In the genomic region with DNA sequence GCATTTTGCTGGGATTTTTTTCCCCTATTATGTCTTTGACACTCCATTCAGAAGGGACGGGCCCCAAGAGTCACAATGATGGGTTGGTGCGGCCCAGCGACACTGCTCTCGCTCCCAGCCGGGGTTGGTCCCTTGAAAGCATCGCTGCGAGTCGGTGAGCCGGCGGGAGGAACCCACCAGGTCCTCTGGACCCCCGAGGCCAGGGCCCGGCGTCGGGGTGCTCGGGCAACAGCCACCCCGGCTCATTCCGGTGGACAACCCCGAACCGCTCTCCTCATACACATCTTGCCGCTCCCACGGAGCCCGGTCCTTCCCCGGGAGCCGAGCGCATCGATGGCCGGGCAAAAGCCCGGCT, we compare ENCODE assay signal across 7 mouse cellular contexts. TPM values are rescaled to one million over a fixed set of nuclear protein-coding genes. Genes with fewer than 3 reads are reported as not detected.
A peak's percentile ranks its signal among the peaks of the same experiment; 100 is the strongest.
DNase-seq lines count a peak whose midpoint lies in the region; ATAC-seq and TF ChIP-seq lines count a peak whose summit lies in the region.

No protein-coding gene starts in this region.

- no peak for TF ChIP-seq CTCF in olfactory bulb, adult 2 months (IDR thresholded peaks at IDR 0.05; ENCODE audit: insufficient read depth, low read depth, low read length)

- H3K27ac ChIP-seq in lung, embryonic 15.5 days = peak overlapping the region; percentile 92
- H3K27ac ChIP-seq in forebrain, embryonic 10.5 days = peak overlapping the region; percentile 99
- peak overlapping the region; percentile 99 for H3K27ac ChIP-seq in limb, embryonic 10.5 days
- peak overlapping the region; percentile 100 for H3K27ac ChIP-seq in olfactory bulb, adult 2 months (ENCODE audit: insufficient read depth, low read depth, low read length)

- no peak for DNase-seq in lung, postnatal 14 days
- DNase-seq in forebrain, embryonic 10.5 days (ENCODE audit: extremely low spot score, low spot score) = no peak
- no peak for DNase-seq in limb, embryonic 10.5 days (ENCODE audit: low spot score)
- no peak for DNase-seq in adrenal gland, postnatal 36 days
- no peak for DNase-seq in B cell, adult 2 months

- no peak for TF ChIP-seq POLR2A in olfactory bulb, adult 2 months (IDR thresholded peaks at IDR 0.05; ENCODE audit: insufficient read depth, low read depth, low read length)

- H3K4me2 ChIP-seq in lung, embryonic 15.5 days = peak overlapping the region; percentile 70

- H3K4me1 ChIP-seq in lung, embryonic 15.5 days = peaks cover 15% of the 10 kb centered on the region
- H3K4me1 ChIP-seq in forebrain, embryonic 10.5 days = peaks cover 33% of the 10 kb centered on the region
- H3K4me1 ChIP-seq in limb, embryonic 10.5 days = peaks cover 13% of the 10 kb centered on the region
- H3K4me1 ChIP-seq in olfactory bulb, adult 2 months (ENCODE audit: control insufficient read depth, insufficient read depth, low read length) = peaks cover 3% of the 10 kb centered on the region; the same call in 1 of the 2 replicates

- peak; percentile 33; the same call in 1 of the 2 replicates for ATAC-seq in lung, embryonic 15.5 days (ENCODE audit: borderline replicate concordance, extremely low read depth, low FRiP score, low TSS enrichment)

- H3K9me3 ChIP-seq in lung, embryonic 15.5 days = no peaks in the 10 kb centered on the region
- H3K9me3 ChIP-seq in forebrain, embryonic 10.5 days = no peaks in the 10 kb centered on the region
- H3K9me3 ChIP-seq in limb, embryonic 10.5 days (replicated peaks) = no peaks in the 10 kb centered on the region

- H3K36me3 ChIP-seq in lung, embryonic 15.5 days = no peaks in the 10 kb centered on the region
- H3K36me3 ChIP-seq in forebrain, embryonic 10.5 days (replicated peaks) = peaks cover 22% of the 10 kb centered on the region
- H3K36me3 ChIP-seq in limb, embryonic 10.5 days = peaks cover 9% of the 10 kb centered on the region; the same call in 1 of the 2 replicates

- WGBS in lung, embryonic 15.5 days = under 1% methylated on average over 26 of the region's 28 CpGs
- under 1% methylated on average over 28 of the region's 28 CpGs for WGBS in forebrain, embryonic 10.5 days
- under 1% methylated on average over 28 of the region's 28 CpGs for WGBS in limb, embryonic 10.5 days
- WGBS in olfactory bulb, adult 2 months = under 1% methylated on average over 28 of the region's 28 CpGs

- peak overlapping the region; percentile 93 for H3K9ac ChIP-seq in lung, embryonic 15.5 days

- no peaks in the 10 kb centered on the region for H3K27me3 ChIP-seq in lung, embryonic 15.5 days
- no peaks in the 10 kb centered on the region for H3K27me3 ChIP-seq in forebrain, embryonic 10.5 days (ENCODE audit: poor library complexity, severe bottlenecking)
- no peaks in the 10 kb centered on the region for H3K27me3 ChIP-seq in limb, embryonic 10.5 days (ENCODE audit: low read depth, poor library complexity, severe bottlenecking)

- peak overlapping the region; percentile 66 for H3K4me3 ChIP-seq in lung, embryonic 15.5 days
- peak overlapping the region; percentile 92 for H3K4me3 ChIP-seq in forebrain, embryonic 10.5 days
- H3K4me3 ChIP-seq in limb, embryonic 10.5 days = peak overlapping the region; percentile 97
- H3K4me3 ChIP-seq in olfactory bulb, adult 2 months (ENCODE audit: insufficient read depth, low read depth, low read length) = peak overlapping the region; percentile 97

RNA-seq across cellular contexts. Expression of gene Cul5, which starts 3.2 kb away (rescaled TPM):
- polyA plus RNA-seq in lung, embryonic 15.5 days (2015; fragmentation: Nextera tagmentation; extraction: Ambion mirVana) = 32.0 and 35.3 TPM in 2 replicates
- 34.6 and 38.0 TPM in 2 replicates for polyA plus RNA-seq in forebrain, embryonic 10.5 days (2016; fragmentation: Nextera tagmentation; extraction: Ambion mirVana)
- 37.0 and 41.7 TPM in 2 replicates for polyA plus RNA-seq in limb, embryonic 10.5 days (2016; fragmentation: Nextera tagmentation; extraction: Ambion mirVana)
- not detected in 2 replicates for polyA plus RNA-seq in olfactory bulb, adult 2 months (2012; ENCODE audit: insufficient read depth, insufficient read length, low replicate concordance, missing spikeins)
- 10 to 100 TPM; 36.4 to 38.7 TPM for total RNA-seq in adrenal gland, postnatal 36 days (2021)

RNA-seq across cellular contexts. Expression of gene Rab39, which starts 39.4 kb away (rescaled TPM):
- polyA plus RNA-seq in lung, embryonic 15.5 days (2015; fragmentation: Nextera tagmentation; extraction: Ambion mirVana) = 0.26 and 0.44 TPM in 2 replicates
- polyA plus RNA-seq in forebrain, embryonic 10.5 days (2016; fragmentation: Nextera tagmentation; extraction: Ambion mirVana) = 2.4 and 3.3 TPM in 2 replicates
- 0.53 and 1.0 TPM in 2 replicates for polyA plus RNA-seq in limb, embryonic 10.5 days (2016; fragmentation: Nextera tagmentation; extraction: Ambion mirVana)
- polyA plus RNA-seq in olfactory bulb, adult 2 months (2012; ENCODE audit: insufficient read depth, insufficient read length, low replicate concordance, missing spikeins) = not detected in 2 replicates
- total RNA-seq in adrenal gland, postnatal 36 days (2021) = under 1 TPM; 0.43 to 0.59 TPM

RNA-seq across cellular contexts. Expression of gene Acat1, which starts 56.5 kb away (rescaled TPM):
- 110 and 117 TPM in 2 replicates for polyA plus RNA-seq in lung, embryonic 15.5 days (2015; fragmentation: Nextera tagmentation; extraction: Ambion mirVana)
- 29.0 and 29.9 TPM in 2 replicates for polyA plus RNA-seq in forebrain, embryonic 10.5 days (2016; fragmentation: Nextera tagmentation; extraction: Ambion mirVana)
- polyA plus RNA-seq in limb, embryonic 10.5 days (2016; fragmentation: Nextera tagmentation; extraction: Ambion mirVana) = 26.2 and 36.9 TPM in 2 replicates
- not detected in 2 replicates for polyA plus RNA-seq in olfactory bulb, adult 2 months (2012; ENCODE audit: insufficient read depth, insufficient read length, low replicate concordance, missing spikeins)
- 100 to 1,000 TPM; 132 to 160 TPM for total RNA-seq in adrenal gland, postnatal 36 days (2021)
